Mouse (Mus musculus) limb, embryonic 14.5 days (tissue): Measurements from ENCODE around the gene Rab40c. TPM values are rescaled to one million over a fixed set of nuclear protein-coding genes. Genes with fewer than 3 reads are reported as not detected.

ENCODE experiments used
- ATAC-seq: fragments of 200-750 bp; cut with Nextera tagmentation; 2 replicates; pipeline ENCODE4 v1.8.0; 2017; ENCODE audit warnings: low read depth, moderate number of reproducible peaks, moderate TSS enrichment; ENCODE audit not compliant: low FRiP score
- DNase-seq: peaks from one replicate; pipeline ENCODE4 v3.0.0-alpha.2; 2015; ENCODE audit warnings: low spot score
- H3K27ac ChIP-seq: fragments of 300-500 bp; sonication (generic); replicated peaks from 2 replicates; pipeline ENCODE4 v1.5.1; 2014; ENCODE audit warnings: low read depth, mild to moderate bottlenecking, low read length, moderate library complexity, mixed read lengths
- H3K27me3 ChIP-seq: fragments of 300-500 bp; sonication (generic); 2 replicates; pipeline ENCODE4 v1.6.1; 2014; ENCODE audit warnings: low read length, mixed read lengths; ENCODE audit not compliant: control insufficient read depth, insufficient read depth
- H3K36me3 ChIP-seq: fragments of 300-500 bp; sonication (generic); 2 replicates; pipeline ENCODE4 v1.6.1; 2014; ENCODE audit warnings: mild to moderate bottlenecking, low read length, moderate library complexity, mixed read lengths; ENCODE audit not compliant: control insufficient read depth, insufficient read depth
- H3K4me1 ChIP-seq: fragments of 300-500 bp; sonication (generic); 2 replicates; pipeline ENCODE4 v1.6.1; 2014; ENCODE audit warnings: antibody characterized with exemption, low read length, mixed read lengths; ENCODE audit not compliant: control insufficient read depth, insufficient read depth
- H3K4me2 ChIP-seq: fragments of 300-500 bp; sonication (generic); replicated peaks from 2 replicates; pipeline ENCODE4 v1.6.1; 2014; ENCODE audit warnings: low read depth, mild to moderate bottlenecking, low read length, moderate library complexity; ENCODE audit not compliant: severe bottlenecking
- H3K4me3 ChIP-seq: fragments of 300-500 bp; sonication (generic); replicated peaks from 2 replicates; pipeline ENCODE4 v1.5.1; 2014; ENCODE audit warnings: low read length
- H3K9ac ChIP-seq: fragments of 300-500 bp; sonication (generic); 2 replicates; pipeline ENCODE4 v1.6.1; 2014; ENCODE audit warnings: mild to moderate bottlenecking, low read depth, low read length, moderate library complexity; ENCODE audit not compliant: severe bottlenecking
- H3K9me3 ChIP-seq: fragments of 300-500 bp; sonication (generic); 2 replicates; pipeline ENCODE4 v1.6.1; 2016; ENCODE audit warnings: low read length; ENCODE audit not compliant: control insufficient read depth
- POLR2A ChIP-seq: fragments of 200-500 bp; IDR thresholded peaks from 2 replicates; pipeline ENCODE4 v1.8.0; 2012; ENCODE audit warnings: inconsistent platforms, mild to moderate bottlenecking, moderate library complexity, borderline replicate concordance; ENCODE audit not compliant: insufficient read depth, insufficient read length; ENCODE audit errors: extremely low read depth
- WGBS: fragments of 180-500 bp; shearing (Covaris S2); extraction: QIAGEN DNeasy Blood & Tissue Kit; methylation state at CpG from one replicate; pipeline ENCODE4 v1.1.7; 2014; 5-methylcytosine and 5-hydroxymethylcytosine counted together
- polyA plus RNA-seq, 2 experiments: library from polyadenylated mRNA; depleted of rRNA in 1 of 2; stranded (reverse) in 1 of 2; unstranded in 1 of 2; fragments of >200 nt; fragmentation: Nextera tagmentation in 1 of 2; extraction: Ambion mirVana in 1 of 2; gene quantifications; 2 replicates each; pipeline versions ENCODE4 v1.2.1 to v1.2.3; 2012 to 2014

Gene Rab40c
- polyA plus RNA-seq, 2 experiments, result 20.8 to 53.3 TPM

- no peak overlapping the region for H3K9ac ChIP-seq
- WGBS, result 85% methylated on average over 14 of the region's 14 CpGs
- H3K4me1 ChIP-seq, result peaks cover 7% of the 10 kb centered on the region; the same call in 1 of the 2 replicates
- H3K4me2 ChIP-seq, result no peak overlapping the region
- no peak overlapping the region for H3K27ac ChIP-seq
- no peak for TF ChIP-seq POLR2A
- DNase-seq (no peak), ATAC-seq (no peak)
- no peaks in the 10 kb centered on the region for H3K27me3 ChIP-seq
- no peak overlapping the region for H3K4me3 ChIP-seq
- H3K9me3 ChIP-seq, result no peaks in the 10 kb centered on the region
- peaks cover 16% of the 10 kb centered on the region for H3K36me3 ChIP-seq
Measured at GRCm38 (mm10) chr17:25913186-25913876, 6.2 kb downstream of the Rab40c start.

GRCm38 (mm10) chr17:25911816-25912215 is 7.7 kb downstream of the Rab40c start:
- Histone ChIP-seq H3K4me1 (no peaks in the 10 kb centered on the region), H3K27me3 (no peaks in the 10 kb centered on the region), H3K4me2 (no peak overlapping the region), H3K9ac (no peak overlapping the region), H3K27ac (no peak overlapping the region), H3K9me3 (no peaks in the 10 kb centered on the region), H3K4me3 (no peak overlapping the region), H3K36me3 (peaks cover 17% of the 10 kb centered on the region)
- DNase-seq (no peak), ATAC-seq (no peak)
- TF ChIP-seq POLR2A, result no peak
- WGBS, result 91% methylated on average over 4 of the region's 4 CpGs

- TF ChIP-seq POLR2A, result no peak
- Histone ChIP-seq H3K4me3 (no peak overlapping the region), H3K27ac (no peak overlapping the region), H3K9me3 (no peaks in the 10 kb centered on the region), H3K9ac (no peak overlapping the region), H3K4me1 (no peaks in the 10 kb centered on the region), H3K27me3 (no peaks in the 10 kb centered on the region), H3K36me3 (peaks cover 18% of the 10 kb centered on the region), H3K4me2 (no peak overlapping the region)
- 92% methylated on average over 2 of the region's 2 CpGs for WGBS
- ATAC-seq (no peak), DNase-seq (no peak)
Measured at GRCm38 (mm10) chr17:25907640-25908039, 11.9 kb downstream of the Rab40c start.

GRCm38 (mm10) chr17:25903061-25903460 is 16.5 kb downstream of the Rab40c start:
- Histone ChIP-seq H3K4me2 (no peak overlapping the region), H3K9me3 (no peaks in the 10 kb centered on the region), H3K27ac (no peak overlapping the region), H3K36me3 (peaks cover 18% of the 10 kb centered on the region), H3K4me1 (no peaks in the 10 kb centered on the region), H3K9ac (no peak overlapping the region), H3K27me3 (no peaks in the 10 kb centered on the region), H3K4me3 (no peak overlapping the region)
- ATAC-seq, result no peak
- TF ChIP-seq POLR2A, result no peak
- DNase-seq, result no peak
- WGBS, result 86% methylated on average over 3 of the region's 3 CpGs

GRCm38 (mm10) chr17:25900193-25900592 is 19.3 kb downstream of the Rab40c start:
- 100% methylated on average over 1 of the region's 1 CpGs for WGBS
- Histone ChIP-seq H3K4me3 (no peak overlapping the region), H3K9me3 (no peaks in the 10 kb centered on the region), H3K27ac (no peak overlapping the region), H3K27me3 (no peaks in the 10 kb centered on the region), H3K36me3 (peaks cover 10% of the 10 kb centered on the region), H3K9ac (no peak overlapping the region), H3K4me2 (no peak overlapping the region), H3K4me1 (no peaks in the 10 kb centered on the region)
- ATAC-seq (no peak), DNase-seq (no peak)
- TF ChIP-seq POLR2A, result no peak

- H3K4me1 ChIP-seq, result no peaks in the 10 kb centered on the region
- DNase-seq (no peak), ATAC-seq (no peak)
- no peak overlapping the region for H3K4me3 ChIP-seq
- H3K27me3 ChIP-seq, result no peaks in the 10 kb centered on the region
- H3K36me3 ChIP-seq, result peaks cover 10% of the 10 kb centered on the region
- TF ChIP-seq POLR2A, result no peak
- 72% methylated on average over 12 of the region's 12 CpGs for WGBS
- no peaks in the 10 kb centered on the region for H3K9me3 ChIP-seq
- H3K4me2 ChIP-seq, result no peak overlapping the region
- no peak overlapping the region for H3K9ac ChIP-seq
- no peak overlapping the region for H3K27ac ChIP-seq
Measured at GRCm38 (mm10) chr17:25895891-25896290, 23.6 kb downstream of the Rab40c start.
